ENCODE assay signal across 21 mouse cellular contexts in the genomic region with DNA sequence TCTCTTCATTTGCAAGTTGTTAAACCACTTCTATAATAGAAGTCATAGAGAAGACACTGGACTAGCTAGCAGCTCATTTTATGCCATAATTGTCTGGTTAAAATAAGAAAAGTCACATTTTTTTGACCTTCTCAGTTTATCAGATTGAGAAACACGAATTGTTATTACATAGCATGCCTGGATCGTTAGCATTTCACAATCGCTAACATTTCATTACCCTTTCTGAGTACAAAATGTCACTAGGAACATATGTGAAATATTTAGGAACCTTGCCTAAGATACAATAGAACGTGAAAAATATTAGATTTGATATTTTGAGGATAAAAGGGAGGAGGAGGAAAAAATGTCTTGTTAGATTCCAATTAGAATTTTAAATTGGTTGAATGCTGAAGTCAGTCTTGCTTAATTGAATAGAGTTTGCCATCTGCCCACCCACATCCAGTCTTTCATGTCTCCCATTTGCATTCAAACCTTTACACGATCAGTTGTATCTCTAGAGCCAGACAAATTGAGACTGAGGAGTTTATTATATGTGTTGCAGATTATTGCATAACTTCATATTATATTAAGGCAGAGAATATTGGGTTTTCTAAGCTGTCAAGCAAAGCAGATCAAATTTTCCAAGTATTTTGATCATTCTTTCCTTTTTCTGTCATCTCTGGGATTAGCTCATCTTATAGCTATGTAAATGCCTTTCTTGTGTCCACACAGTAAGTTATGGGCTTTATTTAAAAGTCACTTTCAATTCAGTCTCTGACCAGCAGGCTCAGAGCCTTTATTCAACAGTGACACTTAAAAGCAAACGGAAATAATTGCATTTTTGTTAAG.
A peak's percentile ranks its signal among the peaks of the same experiment; 100 is the strongest.
DNase-seq lines count a peak whose midpoint lies in the region; ATAC-seq and TF ChIP-seq lines count a peak whose summit lies in the region.
"Had no signal": no experiment of that assay in that cellular context is flagged by ENCODE, and none has a peak within 500 bp of the region (broad histone marks: within the 10 kb centered on the region; RNA-seq: fewer than 3 reads in every experiment).

No protein-coding gene starts in this region.

- H3K27ac ChIP-seq in forebrain, embryonic 15.5 days (replicated peaks) = 0 out of 2 replicates have a peak overlapping the region, but pooled peaks have one; percentile 37
- H3K27ac ChIP-seq in forebrain, embryonic 10.5 days = no peak overlapping the region
- H3K27ac ChIP-seq in liver, adult 2 months (replicated peaks; ENCODE audit: insufficient read depth, low read depth, low read length) = 0 out of 2 replicates have a peak overlapping the region, but pooled peaks have one; percentile 4
- H3K27ac ChIP-seq in liver, embryonic 12.5 days = no peak overlapping the region
- no peak overlapping the region for H3K27ac ChIP-seq in midbrain, embryonic 14.5 days (replicated peaks; ENCODE audit: low read depth, low read length)
- H3K27ac ChIP-seq in midbrain, embryonic 13.5 days = no peak overlapping the region
- H3K27ac ChIP-seq: heart, embryonic 13.5 days; hindbrain, embryonic 15.5 days; intestine, embryonic 15.5 days; midbrain, embryonic 15.5 days; stomach, postnatal 0 days had no signal

- H3K79me2 ChIP-seq in liver, adult 2 months (ENCODE audit: control insufficient read depth, insufficient read depth, low read length) = no peaks in the 10 kb centered on the region

- no peak for TF ChIP-seq CTCF in liver, adult 2 months (IDR thresholded peaks at IDR 0.05; ENCODE audit: low read depth, low read length)

- no peak overlapping the region for H3K4me2 ChIP-seq in forebrain, embryonic 15.5 days (replicated peaks)
- H3K4me2 ChIP-seq in liver, embryonic 12.5 days = no peak overlapping the region
- no peak overlapping the region for H3K4me2 ChIP-seq in midbrain, embryonic 14.5 days (ENCODE audit: low read length)
- no peak overlapping the region for H3K4me2 ChIP-seq in midbrain, embryonic 13.5 days (replicated peaks)
- H3K4me2 ChIP-seq: heart, embryonic 13.5 days; hindbrain, embryonic 15.5 days; intestine, embryonic 15.5 days; midbrain, embryonic 15.5 days had no signal

- no peaks in the 10 kb centered on the region for H3K9me3 ChIP-seq in forebrain, embryonic 15.5 days
- no peaks in the 10 kb centered on the region for H3K9me3 ChIP-seq in forebrain, embryonic 10.5 days
- no peaks in the 10 kb centered on the region for H3K9me3 ChIP-seq in liver, embryonic 12.5 days (replicated peaks)
- no peaks in the 10 kb centered on the region for H3K9me3 ChIP-seq in midbrain, embryonic 14.5 days (ENCODE audit: control insufficient read depth, low read length)
- H3K9me3 ChIP-seq in midbrain, embryonic 13.5 days = no peaks in the 10 kb centered on the region
- H3K9me3 ChIP-seq: heart, embryonic 13.5 days; hindbrain, embryonic 15.5 days; intestine, embryonic 15.5 days; midbrain, embryonic 15.5 days had no signal

- no peaks in the 10 kb centered on the region for H3K27me3 ChIP-seq in forebrain, embryonic 15.5 days
- no peaks in the 10 kb centered on the region for H3K27me3 ChIP-seq in forebrain, embryonic 10.5 days (ENCODE audit: poor library complexity, severe bottlenecking)
- no peaks in the 10 kb centered on the region for H3K27me3 ChIP-seq in liver, adult 2 months (ENCODE audit: control insufficient read depth, insufficient read depth, low read length)
- no peaks in the 10 kb centered on the region for H3K27me3 ChIP-seq in liver, embryonic 12.5 days (replicated peaks)
- H3K27me3 ChIP-seq in midbrain, embryonic 14.5 days (ENCODE audit: control insufficient read depth, insufficient read depth, low read length) = no peaks in the 10 kb centered on the region
- H3K27me3 ChIP-seq in midbrain, embryonic 13.5 days = no peaks in the 10 kb centered on the region
- H3K27me3 ChIP-seq: CH12.LX; heart, embryonic 13.5 days; hindbrain, embryonic 15.5 days; intestine, embryonic 15.5 days; midbrain, embryonic 15.5 days had no signal

- H3K4me3 ChIP-seq in forebrain, embryonic 15.5 days = no peak overlapping the region
- H3K4me3 ChIP-seq in forebrain, embryonic 10.5 days = no peak overlapping the region
- H3K4me3 ChIP-seq in liver, adult 2 months (ENCODE audit: insufficient read depth, low read depth, low read length) = no peak overlapping the region
- no peak overlapping the region for H3K4me3 ChIP-seq in liver, embryonic 12.5 days
- H3K4me3 ChIP-seq in midbrain, embryonic 14.5 days (replicated peaks; ENCODE audit: low read depth, low read length) = no peak overlapping the region
- no peak overlapping the region for H3K4me3 ChIP-seq in midbrain, embryonic 13.5 days (replicated peaks)
- H3K4me3 ChIP-seq: heart, embryonic 13.5 days; hindbrain, embryonic 15.5 days; intestine, embryonic 15.5 days; midbrain, embryonic 15.5 days had no signal

- peak; percentile 63; the same call in 1 of the 2 replicates for ATAC-seq in forebrain, embryonic 15.5 days (replicated peaks)
- no peak for ATAC-seq in liver, embryonic 12.5 days
- no peak for ATAC-seq in midbrain, embryonic 14.5 days (ENCODE audit: low FRiP score, low TSS enrichment)
- no peak for ATAC-seq in midbrain, embryonic 13.5 days
- ATAC-seq: intestine, embryonic 15.5 days had no signal

- H3K4me1 ChIP-seq in forebrain, embryonic 15.5 days = no peaks in the 10 kb centered on the region
- no peaks in the 10 kb centered on the region for H3K4me1 ChIP-seq in forebrain, embryonic 10.5 days
- peaks cover 13% of the 10 kb centered on the region for H3K4me1 ChIP-seq in liver, adult 2 months (ENCODE audit: control insufficient read depth, insufficient read depth, low read length)
- no peaks in the 10 kb centered on the region for H3K4me1 ChIP-seq in liver, embryonic 12.5 days
- H3K4me1 ChIP-seq in midbrain, embryonic 14.5 days (ENCODE audit: control insufficient read depth, insufficient read depth, low read length) = no peaks in the 10 kb centered on the region
- no peaks in the 10 kb centered on the region; the same call in 1 of the 2 replicates for H3K4me1 ChIP-seq in midbrain, embryonic 13.5 days (replicated peaks)
- H3K4me1 ChIP-seq: heart, embryonic 13.5 days; hindbrain, embryonic 15.5 days; intestine, embryonic 15.5 days; midbrain, embryonic 15.5 days had no signal

- no peaks in the 10 kb centered on the region for H3K36me3 ChIP-seq in forebrain, embryonic 15.5 days
- H3K36me3 ChIP-seq in forebrain, embryonic 10.5 days (replicated peaks) = no peaks in the 10 kb centered on the region
- no peaks in the 10 kb centered on the region for H3K36me3 ChIP-seq in liver, adult 2 months (ENCODE audit: control insufficient read depth, insufficient read depth, low read length)
- H3K36me3 ChIP-seq in liver, embryonic 12.5 days = no peaks in the 10 kb centered on the region
- no peaks in the 10 kb centered on the region for H3K36me3 ChIP-seq in midbrain, embryonic 14.5 days (ENCODE audit: control insufficient read depth, insufficient read depth, low read length)
- H3K36me3 ChIP-seq in midbrain, embryonic 13.5 days = no peaks in the 10 kb centered on the region
- H3K36me3 ChIP-seq: heart, embryonic 13.5 days; hindbrain, embryonic 15.5 days; intestine, embryonic 15.5 days; midbrain, embryonic 15.5 days had no signal

- no peak for TF ChIP-seq POLR2A in liver, adult 2 months (IDR thresholded peaks at IDR 0.05; ENCODE audit: extremely low read depth, insufficient read depth, low read length)

- no peak for DNase-seq in forebrain, embryonic 10.5 days (ENCODE audit: extremely low spot score, low spot score)
- peak; percentile 75 for DNase-seq in liver, adult 2 months (ENCODE audit: extremely low read depth, low read depth, low spot score)
- DNase-seq in midbrain, embryonic 14.5 days = peak; percentile 32
- DNase-seq in telencephalon, adult 2 months (ENCODE audit: low read depth, low spot score) = peak; percentile 28
- no peak for DNase-seq in spleen, postnatal 14 days (ENCODE audit: low spot score in 2 of 2)
- DNase-seq: adrenal gland, postnatal 25 days; cerebellum, adult 2 months; cerebellum, postnatal 36 days; kidney, adult 9 months; kidney, postnatal 36 days; liver; right cerebral cortex, postnatal 14 days had no signal

- WGBS in forebrain, embryonic 15.5 days = 59% methylated on average over 6 of the region's 6 CpGs
- 89% methylated on average over 6 of the region's 6 CpGs for WGBS in forebrain, embryonic 10.5 days
- WGBS in liver, adult 2 months = 27% methylated on average over 6 of the region's 6 CpGs
- WGBS in liver, embryonic 12.5 days (ENCODE audit: insufficient replicate concordance) = 68% methylated on average over 6 of the region's 6 CpGs
- WGBS in midbrain, embryonic 14.5 days = 60% methylated on average over 6 of the region's 6 CpGs
- 62% methylated on average over 6 of the region's 6 CpGs for WGBS in midbrain, embryonic 13.5 days

- no peak overlapping the region for H3K9ac ChIP-seq in forebrain, embryonic 15.5 days (replicated peaks)
- H3K9ac ChIP-seq in liver, adult 2 months (ENCODE audit: low read depth, low read length) = no peak overlapping the region
- no peak overlapping the region for H3K9ac ChIP-seq in liver, embryonic 12.5 days
- H3K9ac ChIP-seq in midbrain, embryonic 14.5 days (replicated peaks; ENCODE audit: low read length) = no peak overlapping the region
- H3K9ac ChIP-seq in midbrain, embryonic 13.5 days (replicated peaks) = no peak overlapping the region
- H3K9ac ChIP-seq: heart, embryonic 13.5 days; hindbrain, embryonic 15.5 days; intestine, embryonic 15.5 days; midbrain, embryonic 15.5 days had no signal

Comparison
In these comparisons a context has a peak if more than half of its experiments do, and no peak if none do; other contexts are left out.
1. H3K27ac ChIP-seq: peak in forebrain, embryonic 15.5 days (single experiment) and liver, adult 2 months (single experiment); none in forebrain, embryonic 10.5 days (single experiment), liver, embryonic 12.5 days (single experiment), midbrain, embryonic 14.5 days (single experiment) and midbrain, embryonic 13.5 days (single experiment).
2. DNase-seq: peak in liver, adult 2 months (single experiment), midbrain, embryonic 14.5 days (single experiment) and telencephalon, adult 2 months (single experiment); none in forebrain, embryonic 10.5 days (single experiment) and spleen, postnatal 14 days (0 of 2).